In genomic region chr9:75314517-75315105, GRCm38 (mm10) we compare ENCODE assay signal across 8 mouse cellular contexts. TPM values are rescaled to one million over a fixed set of nuclear protein-coding genes. Genes with fewer than 3 reads are reported as not detected.
DNase-seq lines count a peak whose midpoint lies in the region; ATAC-seq and TF ChIP-seq lines count a peak whose summit lies in the region.
"Had no signal": no experiment of that assay in that cellular context is flagged by ENCODE, and none has a peak within 500 bp of the region (broad histone marks: within the 10 kb centered on the region; RNA-seq: fewer than 3 reads in every experiment).

No protein-coding gene starts in this region.

- no peaks in the 10 kb centered on the region for H3K9me3 ChIP-seq in lung, postnatal 0 days (ENCODE audit: low read length)
- no peaks in the 10 kb centered on the region for H3K9me3 ChIP-seq in heart, embryonic 16.5 days (replicated peaks; ENCODE audit: control insufficient read depth, low read length)
- no peaks in the 10 kb centered on the region for H3K9me3 ChIP-seq in liver, postnatal 0 days (ENCODE audit: low read length)

- H3K27ac ChIP-seq in lung, postnatal 0 days (ENCODE audit: low read length) = no peak overlapping the region
- peak overlapping the region; percentile 87 for H3K27ac ChIP-seq in heart, embryonic 16.5 days (ENCODE audit: low read length)
- H3K27ac ChIP-seq in liver, postnatal 0 days (ENCODE audit: low read depth) = no peak overlapping the region

- peak overlapping the region; percentile 87 for H3K4me2 ChIP-seq in lung, postnatal 0 days (replicated peaks; ENCODE audit: low read depth, low read length)
- H3K4me2 ChIP-seq in heart, embryonic 16.5 days (ENCODE audit: low read depth, low read length) = peak overlapping the region; percentile 88
- peak overlapping the region; percentile 88 for H3K4me2 ChIP-seq in liver, postnatal 0 days (ENCODE audit: low read depth, low read length)

- no peak for TF ChIP-seq CTCF in lung, postnatal 0 days (IDR thresholded peaks at IDR 0.05)
- TF ChIP-seq CTCF in liver, postnatal 0 days (IDR thresholded peaks at IDR 0.05; ENCODE audit: low read depth) = no peak

- H3K9ac ChIP-seq in lung, postnatal 0 days (replicated peaks; ENCODE audit: low read depth) = peak overlapping the region; percentile 50; the same call in 1 of the 2 replicates
- H3K9ac ChIP-seq in heart, embryonic 16.5 days (ENCODE audit: low read length) = peak overlapping the region; percentile 87
- H3K9ac ChIP-seq in liver, postnatal 0 days (replicated peaks) = peak overlapping the region; percentile 62

- no peak for DNase-seq in lung, postnatal 0 days (ENCODE audit: low spot score)
- no peak for DNase-seq in lung, postnatal 4 days
- DNase-seq in liver, postnatal 0 days = no peak
- DNase-seq in right cerebral cortex, postnatal 4 days = no peak

- no peaks in the 10 kb centered on the region for H3K36me3 ChIP-seq in lung, postnatal 0 days (ENCODE audit: insufficient read depth, low read length)
- no peaks in the 10 kb centered on the region for H3K36me3 ChIP-seq in heart, embryonic 16.5 days (ENCODE audit: control insufficient read depth, insufficient read depth)
- no peaks in the 10 kb centered on the region for H3K36me3 ChIP-seq in liver, postnatal 0 days (replicated peaks; ENCODE audit: insufficient read depth, low read length)

- peak overlapping the region; percentile 59 for H3K4me3 ChIP-seq in lung, postnatal 0 days (ENCODE audit: low read depth, low read length)
- peak overlapping the region; percentile 88 for H3K4me3 ChIP-seq in heart, embryonic 16.5 days (ENCODE audit: low read length)
- H3K4me3 ChIP-seq in liver, postnatal 0 days (ENCODE audit: low read depth, low read length) = peak overlapping the region; percentile 61

- TF ChIP-seq EP300 in lung, postnatal 0 days (IDR thresholded peaks at IDR 0.05) = no peak
- TF ChIP-seq EP300 in liver, postnatal 0 days (IDR thresholded peaks at IDR 0.05; ENCODE audit: low read depth) = no peak

- no peak for ATAC-seq in lung, postnatal 0 days
- ATAC-seq in common myeloid progenitor, adult 5-6 weeks (replicated peaks; ENCODE audit: low read depth, poor library complexity, severe bottlenecking) = peak; percentile 17; the same call in 1 of the 2 replicates
- ATAC-seq in heart, embryonic 16.5 days (replicated peaks; ENCODE audit: extremely low read depth, insufficient read depth, low FRiP score) = no peak
- no peak for ATAC-seq in liver, postnatal 0 days
- no peak for ATAC-seq in frontal cortex, adult (ENCODE audit: low TSS enrichment)

- no peaks in the 10 kb centered on the region for H3K4me1 ChIP-seq in lung, postnatal 0 days (ENCODE audit: insufficient read depth, low read depth, low read length)
- H3K4me1 ChIP-seq in heart, embryonic 16.5 days (ENCODE audit: control insufficient read depth, insufficient read depth, low read length) = peaks cover 19% of the 10 kb centered on the region
- peaks cover 7% of the 10 kb centered on the region; the same call in 1 of the 2 replicates for H3K4me1 ChIP-seq in liver, postnatal 0 days (ENCODE audit: insufficient read depth)

- H3K27me3 ChIP-seq in lung, postnatal 0 days (replicated peaks; ENCODE audit: insufficient read depth, low read length) = no peaks in the 10 kb centered on the region
- no peaks in the 10 kb centered on the region for H3K27me3 ChIP-seq in heart, embryonic 16.5 days (ENCODE audit: control insufficient read depth, insufficient read depth, low read length)
- 0 out of 2 replicates have a peak, but pooled peaks cover 3% of the 10 kb centered on the region for H3K27me3 ChIP-seq in liver, postnatal 0 days (ENCODE audit: insufficient read depth, low read length)

- 8% methylated on average over 21 of the region's 22 CpGs for WGBS in lung, postnatal 0 days
- 4% methylated on average over 22 of the region's 22 CpGs for WGBS in heart, embryonic 16.5 days
- 10% methylated on average over 22 of the region's 22 CpGs for WGBS in liver, postnatal 0 days (ENCODE audit: insufficient replicate concordance)

RNA-seq across cellular contexts. Expression of gene Gnb5, which starts 8.5 kb away (rescaled TPM):
- polyA plus RNA-seq in lung, postnatal 0 days (2015; fragmentation: Nextera tagmentation; extraction: Ambion mirVana) = 10.7 and 11.5 TPM in 2 replicates
- total RNA-seq in common myeloid progenitor, adult 5-6 weeks (2017) = 2.2 and 3.0 TPM in 2 replicates
- polyA plus RNA-seq in heart, embryonic 16.5 days (2015; fragmentation: Nextera tagmentation; extraction: Ambion mirVana) = 62.6 and 66.9 TPM in 2 replicates
- polyA plus RNA-seq in liver, postnatal 0 days (2015; fragmentation: Nextera tagmentation; extraction: Ambion mirVana) = 1.8 and 2.4 TPM in 2 replicates

RNA-seq across cellular contexts. Expression of gene Bcl2l10, which starts 32.9 kb away (rescaled TPM):
- polyA plus RNA-seq in lung, postnatal 0 days (2015; fragmentation: Nextera tagmentation; extraction: Ambion mirVana) = 0.11 and 0.13 TPM in 2 replicates
- total RNA-seq in common myeloid progenitor, adult 5-6 weeks (2017) = not detected in 2 replicates
- polyA plus RNA-seq in heart, embryonic 16.5 days (2015; fragmentation: Nextera tagmentation; extraction: Ambion mirVana) = not detected in 2 replicates
- not detected in 2 replicates for polyA plus RNA-seq in liver, postnatal 0 days (2015; fragmentation: Nextera tagmentation; extraction: Ambion mirVana)
- total RNA-seq: heart, postnatal 36 days had no signal
